Mouse (Mus musculus) liver, postnatal 0 days (tissue): ENCODE measurements at regions not wholly inside any gene's neighbourhood (a gene's known extent, or its start where the extent isn't known, plus 50 kb on each side); places are given as distances from the start of the nearest gene placed in this dataset.
A peak's percentile ranks its signal among the peaks of the same experiment; 100 is the strongest.

Source experiments
- ATAC-seq: fragments of 200-750 bp; cut with Nextera tagmentation; 2 replicates; pipeline ENCODE4 v1.8.0; 2017; ENCODE audit warnings: mild to moderate bottlenecking, moderate library complexity
- DNase-seq: peaks from one replicate; pipeline ENCODE4 v3.0.0-alpha.2; 2016
- H3K27ac ChIP-seq: fragments of 300-500 bp; sonication (generic); 2 replicates; pipeline ENCODE4 v1.5.1; 2014; ENCODE audit warnings: antibody characterized with exemption, moderate library complexity, mild to moderate bottlenecking, low read depth
- H3K27me3 ChIP-seq: fragments of 300-500 bp; sonication (generic); 2 replicates; pipeline ENCODE4 v1.6.1; 2014; ENCODE audit warnings: low read length, control low read depth, mixed read lengths; ENCODE audit not compliant: insufficient read depth
- H3K36me3 ChIP-seq: fragments of 300-500 bp; sonication (generic); replicated peaks from 2 replicates; pipeline ENCODE4 v1.6.1; 2014; ENCODE audit warnings: mild to moderate bottlenecking, control low read depth, low read length, moderate library complexity, mixed read lengths; ENCODE audit not compliant: insufficient read depth
- H3K4me1 ChIP-seq: fragments of 300-500 bp; sonication (generic); 2 replicates; pipeline ENCODE4 v1.6.1; 2014; ENCODE audit warnings: antibody characterized with exemption, mild to moderate bottlenecking, control low read depth; ENCODE audit not compliant: insufficient read depth
- H3K4me2 ChIP-seq: fragments of 300-500 bp; sonication (generic); 2 replicates; pipeline ENCODE4 v1.6.1; 2014; ENCODE audit warnings: low read depth, mild to moderate bottlenecking, low read length, moderate library complexity, mixed read lengths
- H3K4me3 ChIP-seq: fragments of 300-500 bp; sonication (generic); 2 replicates; pipeline ENCODE4 v1.5.1; 2014; ENCODE audit warnings: low read depth, low read length
- H3K9ac ChIP-seq: fragments of 300-500 bp; sonication (generic); replicated peaks from 2 replicates; pipeline ENCODE4 v1.6.1; 2014; ENCODE audit warnings: mild to moderate bottlenecking, moderate library complexity
- H3K9me3 ChIP-seq: fragments of 300-500 bp; sonication (generic); 2 replicates; pipeline ENCODE4 v1.6.1; 2016; ENCODE audit warnings: mild to moderate bottlenecking, control low read depth, low read length, mixed read lengths
- CTCF ChIP-seq: sonication (generic); IDR thresholded peaks from 2 replicates; pipeline ENCODE4 v1.5.1; 2016; ENCODE audit warnings: antibody characterized with exemption, low read depth
- EP300 ChIP-seq: IDR thresholded peaks from 2 replicates; pipeline ENCODE4 v1.6.1; 2016; ENCODE audit warnings: antibody characterized with exemption, low read depth, mild to moderate bottlenecking
- WGBS: fragments of 180-500 bp; shearing (Covaris S2); extraction: QIAGEN DNeasy Blood & Tissue Kit; methylation state at CpG from one replicate; pipeline ENCODE4 v1.1.7; 2014; ENCODE audit not compliant: insufficient replicate concordance; 5-methylcytosine and 5-hydroxymethylcytosine counted together

- no peak overlapping the region for H3K4me2 ChIP-seq
- H3K27me3 ChIP-seq = no peaks in the 10 kb centered on the region
- ATAC-seq = no peak
- H3K36me3 ChIP-seq = no peaks in the 10 kb centered on the region
- no peak overlapping the region for H3K27ac ChIP-seq
- TF ChIP-seq EP300 (no peak), CTCF (no peak)
- no peak for DNase-seq
- WGBS = 77% methylated on average over 11 of the region's 11 CpGs
- no peak overlapping the region for H3K4me3 ChIP-seq
- H3K9ac ChIP-seq = no peak overlapping the region
- no peaks in the 10 kb centered on the region for H3K4me1 ChIP-seq
- no peaks in the 10 kb centered on the region for H3K9me3 ChIP-seq
Observed at GRCm38 (mm10) chr14:67588627-67589026, 1579.6 kb upstream of the Gulo start.

DNA sequence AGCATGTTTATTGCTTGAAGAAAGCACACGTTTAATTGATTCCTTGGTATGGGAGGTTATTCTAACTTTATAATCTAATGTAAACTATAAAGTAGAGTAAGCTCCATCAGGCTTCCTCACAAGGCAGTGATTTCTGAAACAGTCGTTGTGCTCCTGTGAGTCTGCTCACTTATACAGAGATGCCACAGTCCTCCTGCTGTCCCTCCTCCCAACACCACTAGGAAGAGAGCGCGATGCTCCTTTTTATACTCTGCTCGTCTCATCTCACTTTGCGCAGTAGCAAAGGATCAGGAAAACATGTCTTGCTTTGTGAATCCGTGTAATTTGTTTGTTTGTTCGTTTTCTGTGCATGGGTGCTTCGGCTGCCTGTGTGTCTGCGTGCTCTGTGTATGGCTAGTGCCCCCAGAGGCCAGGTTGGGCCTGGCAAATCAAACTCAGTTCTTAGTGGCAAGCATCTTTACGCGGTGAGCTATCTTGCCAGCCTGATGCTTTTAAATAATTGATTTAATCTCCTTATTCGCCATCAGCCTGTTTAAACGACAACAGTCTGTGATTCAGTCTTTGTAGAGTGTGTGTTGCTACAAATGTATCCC, 1575.5 kb upstream of the Gulo start:
- no peak overlapping the region for H3K9ac ChIP-seq
- no peak overlapping the region for H3K27ac ChIP-seq
- H3K36me3 ChIP-seq = no peaks in the 10 kb centered on the region
- H3K9me3 ChIP-seq = no peaks in the 10 kb centered on the region
- H3K27me3 ChIP-seq = no peaks in the 10 kb centered on the region
- DNase-seq (no peak), ATAC-seq (no peak)
- no peak overlapping the region for H3K4me3 ChIP-seq
- H3K4me1 ChIP-seq = no peaks in the 10 kb centered on the region
- H3K4me2 ChIP-seq = no peak overlapping the region
- 61% methylated on average over 14 of the region's 14 CpGs for WGBS
- TF ChIP-seq CTCF = peak; percentile 8; the same call in 1 of the 2 replicates
- no peak for TF ChIP-seq EP300

DNA sequence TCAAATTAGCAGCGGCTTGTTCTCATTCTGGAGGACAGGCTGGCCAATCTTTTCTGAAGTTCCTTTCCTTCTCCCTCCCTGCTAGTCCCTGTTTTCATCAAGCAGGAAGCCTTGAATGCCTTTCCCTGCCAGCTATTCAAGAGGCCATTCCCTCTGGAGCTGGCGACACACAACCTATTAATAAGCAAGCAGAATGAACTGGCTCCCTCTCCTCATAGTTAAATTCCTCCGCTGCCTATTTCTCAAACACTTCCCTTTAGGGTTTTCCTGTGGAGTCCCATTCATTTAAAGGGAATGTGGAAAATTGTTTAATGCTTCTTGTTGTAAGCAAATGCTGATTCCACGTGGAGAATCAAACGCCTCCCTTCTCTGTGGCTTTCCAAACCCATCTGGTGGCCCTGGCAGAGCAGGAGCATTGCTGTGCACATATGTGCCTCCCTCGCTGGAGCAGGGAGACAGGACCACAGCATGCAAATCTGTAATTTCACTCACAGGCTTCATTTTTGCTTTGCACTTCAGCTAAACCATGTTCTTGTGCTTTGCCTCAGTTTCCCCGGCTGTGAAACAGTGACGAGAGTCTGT, 1573.3 kb upstream of the Gulo start:
- DNase-seq (no peak), ATAC-seq (no peak)
- Histone ChIP-seq H3K36me3 (no peaks in the 10 kb centered on the region), H3K4me1 (no peaks in the 10 kb centered on the region), H3K4me2 (no peak overlapping the region), H3K27me3 (no peaks in the 10 kb centered on the region), H3K27ac (no peak overlapping the region), H3K4me3 (no peak overlapping the region), H3K9me3 (no peaks in the 10 kb centered on the region), H3K9ac (no peak overlapping the region)
- TF ChIP-seq CTCF (no peak), EP300 (no peak)
- 77% methylated on average over 8 of the region's 8 CpGs for WGBS

GRCm38 (mm10) chr14:67574346-67574949, 1565.4 kb upstream of the Gulo start:
- DNase-seq (no peak), ATAC-seq (peak; percentile 72)
- no peak overlapping the region for H3K9ac ChIP-seq
- no peak overlapping the region for H3K27ac ChIP-seq
- 76% methylated on average over 7 of the region's 7 CpGs for WGBS
- TF ChIP-seq EP300 = no peak
- no peak for TF ChIP-seq CTCF
- no peak overlapping the region for H3K4me2 ChIP-seq
- H3K9me3 ChIP-seq = no peaks in the 10 kb centered on the region
- no peaks in the 10 kb centered on the region for H3K36me3 ChIP-seq
- no peak overlapping the region for H3K4me3 ChIP-seq
- H3K27me3 ChIP-seq = no peaks in the 10 kb centered on the region
- H3K4me1 ChIP-seq = no peaks in the 10 kb centered on the region

- Histone ChIP-seq H3K4me1 (no peaks in the 10 kb centered on the region), H3K4me3 (no peak overlapping the region), H3K27me3 (no peaks in the 10 kb centered on the region), H3K4me2 (no peak overlapping the region), H3K36me3 (no peaks in the 10 kb centered on the region), H3K9me3 (no peaks in the 10 kb centered on the region), H3K9ac (no peak overlapping the region), H3K27ac (no peak overlapping the region)
- ATAC-seq (no peak), DNase-seq (no peak)
- 75% methylated on average over 12 of the region's 12 CpGs for WGBS
- no peak for TF ChIP-seq EP300
Observed at GRCm38 (mm10) chr14:67573451-67573995, 1564.5 kb upstream of the Gulo start.

- H3K27ac ChIP-seq = no peak overlapping the region
- H3K36me3 ChIP-seq = no peaks in the 10 kb centered on the region
- no peak overlapping the region for H3K4me3 ChIP-seq
- no peak for DNase-seq
- no peaks in the 10 kb centered on the region for H3K9me3 ChIP-seq
- no peak overlapping the region for H3K4me2 ChIP-seq
- ATAC-seq = no peak
- H3K27me3 ChIP-seq = no peaks in the 10 kb centered on the region
- WGBS = 53% methylated on average over 17 of the region's 17 CpGs
- H3K9ac ChIP-seq = no peak overlapping the region
- TF ChIP-seq EP300 (no peak), CTCF (no peak)
- no peaks in the 10 kb centered on the region for H3K4me1 ChIP-seq
Observed at GRCm38 (mm10) chr14:67569744-67570322, 1560.8 kb upstream of the Gulo start.
